Mouse (Mus musculus) G1E (cell line): Measurements from ENCODE around the gene Sarm1.

Source experiments
- CTCF ChIP-seq: IDR thresholded peaks from 2 replicates; pipeline ENCODE4 v1.5.1; 2012; ENCODE audit warnings: low read depth, low read length, inconsistent platforms, mixed read lengths
- GATA1 ChIP-seq: IDR thresholded peaks from 2 replicates; pipeline ENCODE4 v1.6.1; 2012; ENCODE audit warnings: borderline replicate concordance, low read length, inconsistent platforms, mixed read lengths
- GATA2 ChIP-seq: IDR thresholded peaks from 2 replicates; pipeline ENCODE4 v1.6.1; 2012; ENCODE audit warnings: low read depth, low read length, inconsistent platforms, borderline replicate concordance
- TAL1 ChIP-seq: conservative IDR thresholded peaks from 2 replicates; pipeline ENCODE4 v1.6.1; 2012; ENCODE audit warnings: low read depth, low read length, inconsistent platforms, mixed read lengths

DNA sequence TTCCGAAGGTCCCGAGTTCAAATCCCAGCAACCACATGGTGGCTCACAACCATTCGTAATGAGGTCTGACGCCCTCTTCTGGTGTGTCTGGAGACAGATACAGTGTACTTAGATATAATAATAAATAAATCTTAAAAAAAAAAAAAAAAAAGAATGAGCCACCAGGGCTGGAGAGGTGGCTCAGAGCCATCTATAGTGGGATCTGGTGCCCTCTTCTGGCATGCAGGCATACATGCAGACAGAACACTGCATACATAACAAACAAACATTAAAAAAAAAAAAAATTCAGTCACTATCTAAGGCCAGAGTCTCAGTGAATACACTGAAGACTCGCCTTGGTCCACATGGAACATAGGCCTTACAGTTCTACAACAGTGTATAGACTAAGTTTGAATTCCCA, 11.6 kb upstream of the Sarm1 start:
- TF ChIP-seq CTCF, result no peak
- TF ChIP-seq TAL1, result no peak
- TF ChIP-seq GATA1, result no peak
- TF ChIP-seq GATA2, result no peak
